Mouse (Mus musculus): ENCODE measurements around the gene Hbq1a. TPM values are rescaled to one million over a fixed set of nuclear protein-coding genes. Genes with fewer than 3 reads are reported as not detected.
"Not testable (repeated sequence)": the region's sequence is repeated elsewhere in the genome, so short reads cannot be mapped to it uniquely, and the experiment has no call there.

Hbq1a gene
- polyA plus RNA-seq, 1 experiment, result 0.45 TPM

GRCm38 (mm10) chr11:32284582-32284981, 15.3 kb upstream of the Hbq1a start:
- DNase-seq (ENCODE audit: low read depth), result not testable (repeated sequence)

- DNase-seq (ENCODE audit: low read depth), result no peak
Measured at GRCm38 (mm10) chr11:32285031-32285775, 14.7 kb upstream of the Hbq1a start.

- not testable (repeated sequence) for DNase-seq (ENCODE audit: low read depth)
Measured at GRCm38 (mm10) chr11:32285887-32286286, 14.0 kb upstream of the Hbq1a start.

GRCm38 (mm10) chr11:32286695-32287492, 13.0 kb upstream of the Hbq1a start, which contains the start of gene Hbq1b:
Gene Hbq1b (plus strand): TSS chr11:32286965.
- DNase-seq (ENCODE audit: low read depth), result not testable (repeated sequence)

- no peak for DNase-seq (ENCODE audit: low read depth)
Measured at GRCm38 (mm10) chr11:32287493-32287825, 12.4 kb upstream of the Hbq1a start.

GRCm38 (mm10) chr11:32292819-32293218, 7.0 kb upstream of the Hbq1a start:
- DNase-seq (ENCODE audit: low read depth), result not testable (repeated sequence)

- not testable (repeated sequence) for DNase-seq (ENCODE audit: low read depth)
Measured at GRCm38 (mm10) chr11:32293479-32293878, 6.4 kb upstream of the Hbq1a start.

GRCm38 (mm10) chr11:32296203-32296602, 3.7 kb upstream of the Hbq1a start, which contains the start of gene Hba-a2:
Gene Hba-a2 (plus strand): TSS chr11:32296489.
- not testable (repeated sequence) for DNase-seq (ENCODE audit: low read depth)

- DNase-seq (ENCODE audit: low read depth), result not testable (repeated sequence)
Measured at GRCm38 (mm10) chr11:32297417-32297816, 2.5 kb upstream of the Hbq1a start.

GRCm38 (mm10) chr11:32297866-32298531, 1.9 kb upstream of the Hbq1a start:
- no peak for DNase-seq (ENCODE audit: low read depth)

- no peak for DNase-seq (ENCODE audit: low read depth)
Measured at GRCm38 (mm10) chr11:32298532-32298918, 1.3 kb upstream of the Hbq1a start.

GRCm38 (mm10) chr11:32300279-32301267, 704 bp downstream of the Hbq1a start:
- no peak for DNase-seq (ENCODE audit: low read depth)

GRCm38 (mm10) chr11:32301506-32301905, 1.6 kb downstream of the Hbq1a start:
- no peak for DNase-seq (ENCODE audit: low read depth)

GRCm38 (mm10) chr11:32302824-32303419, 3.1 kb downstream of the Hbq1a start:
- DNase-seq (ENCODE audit: low read depth), result no peak

- no peak for DNase-seq (ENCODE audit: low read depth)
Measured at GRCm38 (mm10) chr11:32303455-32303854, 3.6 kb downstream of the Hbq1a start.

GRCm38 (mm10) chr11:32307006-32307405, 7.1 kb downstream of the Hbq1a start:
- DNase-seq (ENCODE audit: low read depth), result no peak

- DNase-seq (ENCODE audit: low read depth), result no peak
Measured at GRCm38 (mm10) chr11:32309446-32309845, 9.6 kb downstream of the Hbq1a start.

- no peak for DNase-seq (ENCODE audit: low read depth)
Measured at GRCm38 (mm10) chr11:32309928-32310327, 10.1 kb downstream of the Hbq1a start.

GRCm38 (mm10) chr11:32316009-32316408, 16.1 kb downstream of the Hbq1a start:
- DNase-seq (ENCODE audit: low read depth), result no peak

GRCm38 (mm10) chr11:32320507-32321195, 20.8 kb downstream of the Hbq1a start:
- no peak for DNase-seq (ENCODE audit: low read depth)
